8 mouse cellular contexts compared by ENCODE assay signal in the genomic region with DNA sequence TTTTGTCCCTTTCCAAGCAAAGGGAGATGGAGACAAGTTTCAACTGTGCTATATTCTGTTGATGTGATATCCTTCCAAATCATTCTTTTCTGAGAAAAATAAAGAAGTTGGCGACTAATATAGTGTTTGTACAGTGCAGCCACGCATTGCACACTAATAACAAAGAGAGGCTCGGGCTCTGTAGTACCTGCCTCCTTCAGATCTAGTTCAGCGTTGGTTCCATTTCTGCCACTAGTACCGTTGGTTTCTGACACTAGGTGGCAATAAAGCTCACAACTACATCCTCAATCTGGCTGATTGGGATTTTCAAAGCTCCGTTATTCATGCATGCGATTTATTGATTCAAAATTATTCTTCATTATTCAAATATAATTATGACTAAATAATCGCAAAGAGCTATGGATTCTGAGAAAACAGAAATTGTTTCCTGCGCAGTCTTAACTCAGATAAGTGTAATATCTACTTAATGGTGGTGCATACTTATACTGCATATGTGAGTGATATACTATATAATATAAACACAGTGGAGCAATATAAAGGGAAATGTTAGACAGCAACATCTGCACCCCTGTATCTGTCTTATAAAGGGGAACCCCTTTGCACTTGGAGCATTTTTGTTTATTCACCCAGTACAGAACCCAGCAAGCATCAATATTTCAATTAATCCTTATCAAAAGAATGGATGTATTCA. TPM values are rescaled to one million over a fixed set of nuclear protein-coding genes. Genes with fewer than 3 reads are reported as not detected.
A peak's percentile ranks its signal among the peaks of the same experiment; 100 is the strongest.
DNase-seq lines count a peak whose midpoint lies in the region; ATAC-seq and TF ChIP-seq lines count a peak whose summit lies in the region.

No protein-coding gene starts in this region.

- no peak for TF ChIP-seq POLR2A in brain, embryonic 14.5 days (IDR thresholded peaks at IDR 0.05; ENCODE audit: borderline replicate concordance, extremely low read depth, insufficient read depth, insufficient read length, poor library complexity, severe bottlenecking)

- H3K4me1 ChIP-seq in liver, embryonic 14.5 days (replicated peaks; ENCODE audit: control insufficient read depth in 2 of 2, insufficient read depth in 2 of 2, low read length in 1 of 2) = no peaks in the 10 kb centered on the region
- no peaks in the 10 kb centered on the region for H3K4me1 ChIP-seq in liver, embryonic 12.5 days
- H3K4me1 ChIP-seq in forebrain, embryonic 16.5 days (replicated peaks; ENCODE audit: control insufficient read depth, insufficient read depth, low read length) = no peaks in the 10 kb centered on the region; the same call in 1 of the 2 replicates
- no peaks in the 10 kb centered on the region for H3K4me1 ChIP-seq in kidney, embryonic 16.5 days (ENCODE audit: insufficient read depth, low read length)

- H3K27me3 ChIP-seq in liver, embryonic 14.5 days (ENCODE audit: control insufficient read depth, insufficient read depth, low read length) = no peaks in the 10 kb centered on the region
- no peaks in the 10 kb centered on the region for H3K27me3 ChIP-seq in liver, embryonic 12.5 days (replicated peaks)
- H3K27me3 ChIP-seq in forebrain, embryonic 16.5 days (replicated peaks; ENCODE audit: control insufficient read depth, insufficient read depth, low read length) = no peaks in the 10 kb centered on the region
- no peaks in the 10 kb centered on the region for H3K27me3 ChIP-seq in kidney, embryonic 16.5 days (ENCODE audit: insufficient read depth, low read length)
- no peaks in the 10 kb centered on the region for H3K27me3 ChIP-seq in splenic B cell, adult 2 months (ENCODE audit: control insufficient read depth, insufficient read depth, low read length, poor library complexity, severe bottlenecking)

- no peak for DNase-seq in liver, embryonic 14.5 days (ENCODE audit: low read depth in 3 of 3, low spot score in 3 of 3)
- DNase-seq in brain, embryonic 14.5 days (ENCODE audit: low read depth) = peak; percentile 83
- peak; percentile 68 for DNase-seq in lung, postnatal 36 days
- peak; percentile 2 for DNase-seq in splenic B cell, adult 2 months (ENCODE audit: low read depth, low spot score)
- DNase-seq in urinary bladder, adult 2 months (ENCODE audit: low spot score) = no peak

- WGBS in liver, embryonic 14.5 days (ENCODE audit: insufficient replicate concordance) = 25% methylated on average over 9 of the region's 9 CpGs
- 28% methylated on average over 9 of the region's 9 CpGs for WGBS in liver, embryonic 12.5 days (ENCODE audit: insufficient replicate concordance)
- 23% methylated on average over 9 of the region's 9 CpGs for WGBS in forebrain, embryonic 16.5 days
- 29% methylated on average over 9 of the region's 9 CpGs for WGBS in kidney, embryonic 16.5 days

- H3K4me2 ChIP-seq in liver, embryonic 14.5 days (ENCODE audit: low read depth) = no peak overlapping the region
- no peak overlapping the region for H3K4me2 ChIP-seq in liver, embryonic 12.5 days
- no peak overlapping the region for H3K4me2 ChIP-seq in forebrain, embryonic 16.5 days (ENCODE audit: low read length)
- no peak overlapping the region for H3K4me2 ChIP-seq in kidney, embryonic 16.5 days (replicated peaks; ENCODE audit: low read depth, low read length)

- no peak overlapping the region for H3K9ac ChIP-seq in liver, embryonic 14.5 days (replicated peaks)
- no peak overlapping the region for H3K9ac ChIP-seq in liver, embryonic 12.5 days
- no peak overlapping the region for H3K9ac ChIP-seq in forebrain, embryonic 16.5 days (replicated peaks; ENCODE audit: low read depth, low read length)
- no peak overlapping the region for H3K9ac ChIP-seq in kidney, embryonic 16.5 days (replicated peaks; ENCODE audit: low read length)

- no peak overlapping the region for H3K4me3 ChIP-seq in liver, embryonic 14.5 days (ENCODE audit: insufficient read depth in 1 of 2, low read depth in 2 of 2, low read length in 2 of 2)
- no peak overlapping the region for H3K4me3 ChIP-seq in liver, embryonic 12.5 days
- no peak overlapping the region for H3K4me3 ChIP-seq in forebrain, embryonic 16.5 days (replicated peaks; ENCODE audit: low read length)
- no peak overlapping the region for H3K4me3 ChIP-seq in kidney, embryonic 16.5 days (ENCODE audit: low read length)

- peak; percentile 39; the same call in 1 of the 2 replicates for TF ChIP-seq CTCF in liver, embryonic 14.5 days (IDR thresholded peaks at IDR 0.05; ENCODE audit: low read depth)
- TF ChIP-seq CTCF in brain, embryonic 14.5 days (IDR thresholded peaks at IDR 0.05; ENCODE audit: borderline replicate concordance, extremely low read depth, insufficient read depth, insufficient read length) = peak; percentile 66; the same call in 1 of the 2 replicates

- no peak for TF ChIP-seq EP300 in liver, embryonic 14.5 days (IDR thresholded peaks at IDR 0.05; ENCODE audit: low read depth)

- H3K36me3 ChIP-seq in liver, embryonic 14.5 days (replicated peaks; ENCODE audit: control insufficient read depth, insufficient read depth, low read depth) = no peaks in the 10 kb centered on the region
- H3K36me3 ChIP-seq in liver, embryonic 12.5 days = no peaks in the 10 kb centered on the region
- H3K36me3 ChIP-seq in forebrain, embryonic 16.5 days (ENCODE audit: control insufficient read depth, insufficient read depth) = no peaks in the 10 kb centered on the region
- no peaks in the 10 kb centered on the region for H3K36me3 ChIP-seq in kidney, embryonic 16.5 days (ENCODE audit: insufficient read depth, low read length)
- no peaks in the 10 kb centered on the region for H3K36me3 ChIP-seq in splenic B cell, adult 2 months (ENCODE audit: control insufficient read depth, insufficient read depth, low read length, poor library complexity, severe bottlenecking)

- H3K9me3 ChIP-seq in liver, embryonic 14.5 days (ENCODE audit: control insufficient read depth, low read length) = no peaks in the 10 kb centered on the region
- H3K9me3 ChIP-seq in liver, embryonic 12.5 days (replicated peaks) = no peaks in the 10 kb centered on the region
- no peaks in the 10 kb centered on the region for H3K9me3 ChIP-seq in forebrain, embryonic 16.5 days (ENCODE audit: control insufficient read depth, low read length)
- H3K9me3 ChIP-seq in kidney, embryonic 16.5 days (ENCODE audit: low read length) = no peaks in the 10 kb centered on the region

- no peak overlapping the region for H3K27ac ChIP-seq in liver, embryonic 14.5 days
- no peak overlapping the region for H3K27ac ChIP-seq in liver, embryonic 12.5 days
- H3K27ac ChIP-seq in forebrain, embryonic 16.5 days (ENCODE audit: low read length) = no peak overlapping the region
- no peak overlapping the region for H3K27ac ChIP-seq in kidney, embryonic 16.5 days (ENCODE audit: low read length)

- no peak for ATAC-seq in liver, embryonic 14.5 days (ENCODE audit: insufficient read depth)
- ATAC-seq in liver, embryonic 12.5 days = no peak
- peak; percentile 90 for ATAC-seq in forebrain, embryonic 16.5 days
- peak; percentile 57; the same call in 1 of the 2 replicates for ATAC-seq in kidney, embryonic 16.5 days (ENCODE audit: low FRiP score, low TSS enrichment)

RNA-seq across cellular contexts. Expression of gene Tmx4, which starts 37.5 kb away (rescaled TPM):
- 3.3 and 4.6 TPM in 2 replicates for polyA plus RNA-seq in liver, embryonic 14.5 days (2012; rRNA removed)
- polyA plus RNA-seq in liver, embryonic 14.5 days (2014; fragmentation: Nextera tagmentation; extraction: Ambion mirVana) = 9.6 and 10.0 TPM in 2 replicates
- 10.8 and 12.1 TPM in 2 replicates for polyA plus RNA-seq in liver, embryonic 12.5 days (2016; fragmentation: Nextera tagmentation; extraction: Ambion mirVana)
- polyA plus RNA-seq in brain, embryonic 14.5 days (2012; rRNA removed) = 37.6 and 66.9 TPM in 2 replicates
- polyA plus RNA-seq in forebrain, embryonic 16.5 days (2015; fragmentation: Nextera tagmentation; extraction: Ambion mirVana) = 85.2 and 99.0 TPM in 2 replicates
- 20.4 and 21.2 TPM in 2 replicates for polyA plus RNA-seq in kidney, embryonic 16.5 days (2015; fragmentation: Nextera tagmentation; extraction: Ambion mirVana)
- 8.7 and 12.0 TPM in 2 replicates for polyA plus RNA-seq in urinary bladder, adult 2 months (2012; rRNA removed)

Comparison
In these comparisons a context has a peak if more than half of its experiments do, and no peak if none do; other contexts are left out.
1. ATAC-seq: peak in forebrain, embryonic 16.5 days (single experiment) and kidney, embryonic 16.5 days (single experiment); none in liver, embryonic 14.5 days (single experiment) and liver, embryonic 12.5 days (single experiment).
2. DNase-seq: peak in brain, embryonic 14.5 days (single experiment), lung, postnatal 36 days (single experiment) and splenic B cell, adult 2 months (single experiment); none in liver, embryonic 14.5 days (0 of 3) and urinary bladder, adult 2 months (single experiment).